ENCODE assay signal across 9 mouse cellular contexts in genomic region chr11:72066330-72066729, GRCm38 (mm10). TPM values are rescaled to one million over a fixed set of nuclear protein-coding genes. Genes with fewer than 3 reads are reported as not detected.
DNase-seq lines count a peak whose midpoint lies in the region; ATAC-seq and TF ChIP-seq lines count a peak whose summit lies in the region.
"Had no signal": no experiment of that assay in that cellular context is flagged by ENCODE, and none has a peak within 500 bp of the region (broad histone marks: within the 10 kb centered on the region; RNA-seq: fewer than 3 reads in every experiment).

No protein-coding gene starts in this region.

- H3K27ac ChIP-seq in hindbrain, embryonic 11.5 days (ENCODE audit: low read depth, low read length), result no peak overlapping the region
- H3K27ac ChIP-seq in hindbrain, embryonic 16.5 days (ENCODE audit: low read depth, low read length), result no peak overlapping the region
- H3K27ac ChIP-seq in limb, embryonic 10.5 days, result no peak overlapping the region
- H3K27ac ChIP-seq: liver, embryonic 15.5 days had no signal

- no peak overlapping the region for H3K9ac ChIP-seq in hindbrain, embryonic 11.5 days (ENCODE audit: low read depth, low read length)
- no peak overlapping the region for H3K9ac ChIP-seq in hindbrain, embryonic 16.5 days (ENCODE audit: low read depth, low read length)
- H3K9ac ChIP-seq: liver, embryonic 15.5 days had no signal

- no peaks in the 10 kb centered on the region for H3K27me3 ChIP-seq in hindbrain, embryonic 11.5 days (ENCODE audit: control insufficient read depth, insufficient read depth, low read length)
- H3K27me3 ChIP-seq in hindbrain, embryonic 16.5 days (replicated peaks; ENCODE audit: control insufficient read depth, insufficient read depth, low read length), result no peaks in the 10 kb centered on the region
- peaks cover 29% of the 10 kb centered on the region for H3K27me3 ChIP-seq in E14TG2a.4 (ENCODE audit: insufficient read depth, low read length)
- 0 out of 2 replicates have a peak, but pooled peaks cover 1% of the 10 kb centered on the region for H3K27me3 ChIP-seq in limb, embryonic 10.5 days (ENCODE audit: low read depth, poor library complexity, severe bottlenecking)
- H3K27me3 ChIP-seq: liver, embryonic 15.5 days had no signal

- H3K4me2 ChIP-seq in hindbrain, embryonic 11.5 days (replicated peaks; ENCODE audit: low read depth, low read length), result no peak overlapping the region
- no peak overlapping the region for H3K4me2 ChIP-seq in hindbrain, embryonic 16.5 days (ENCODE audit: low read length)
- H3K4me2 ChIP-seq: liver, embryonic 15.5 days had no signal

- WGBS in hindbrain, embryonic 11.5 days, result 36% methylated on average over 6 of the region's 6 CpGs
- WGBS in hindbrain, embryonic 16.5 days, result 40% methylated on average over 6 of the region's 6 CpGs
- WGBS in limb, embryonic 10.5 days, result 37% methylated on average over 6 of the region's 6 CpGs

- no peaks in the 10 kb centered on the region for H3K4me1 ChIP-seq in hindbrain, embryonic 11.5 days (replicated peaks; ENCODE audit: control insufficient read depth, insufficient read depth, low read length)
- H3K4me1 ChIP-seq in hindbrain, embryonic 16.5 days (ENCODE audit: control insufficient read depth, insufficient read depth, low read depth, low read length), result peaks cover 2% of the 10 kb centered on the region; the same call in 1 of the 2 replicates
- H3K4me1 ChIP-seq in E14TG2a.4 (replicated peaks; ENCODE audit: low read depth, low read length), result peaks cover 7% of the 10 kb centered on the region
- H3K4me1 ChIP-seq in limb, embryonic 10.5 days, result no peaks in the 10 kb centered on the region
- H3K4me1 ChIP-seq: liver, embryonic 15.5 days had no signal

- peak; percentile 88 for TF ChIP-seq CTCF in E14TG2a.4 (conservative IDR thresholded peaks at IDR 0.05; ENCODE audit: low read length)

- H3K9me3 ChIP-seq in hindbrain, embryonic 11.5 days (ENCODE audit: control insufficient read depth, low read length), result no peaks in the 10 kb centered on the region
- H3K9me3 ChIP-seq in hindbrain, embryonic 16.5 days (ENCODE audit: control insufficient read depth, low read length), result peaks cover 15% of the 10 kb centered on the region
- H3K9me3 ChIP-seq in E14TG2a.4 (ENCODE audit: low read length), result peaks cover 6% of the 10 kb centered on the region; the same call in 1 of the 2 replicates
- H3K9me3 ChIP-seq in limb, embryonic 10.5 days (replicated peaks), result no peaks in the 10 kb centered on the region; the same call in 1 of the 2 replicates
- H3K9me3 ChIP-seq: liver, embryonic 15.5 days had no signal

- H3K4me3 ChIP-seq in hindbrain, embryonic 11.5 days (ENCODE audit: low read depth, low read length), result no peak overlapping the region
- H3K4me3 ChIP-seq in hindbrain, embryonic 16.5 days (ENCODE audit: low read length), result no peak overlapping the region
- H3K4me3 ChIP-seq in E14TG2a.4 (replicated peaks; ENCODE audit: low read length), result no peak overlapping the region
- no peak overlapping the region for H3K4me3 ChIP-seq in limb, embryonic 10.5 days
- H3K4me3 ChIP-seq: liver, embryonic 15.5 days had no signal

- no peaks in the 10 kb centered on the region for H3K36me3 ChIP-seq in hindbrain, embryonic 11.5 days (ENCODE audit: control insufficient read depth, insufficient read depth, low read length)
- H3K36me3 ChIP-seq in hindbrain, embryonic 16.5 days (ENCODE audit: control insufficient read depth, insufficient read depth, low read length), result peaks cover 16% of the 10 kb centered on the region
- no peaks in the 10 kb centered on the region for H3K36me3 ChIP-seq in E14TG2a.4 (ENCODE audit: insufficient read depth, low read length)
- no peaks in the 10 kb centered on the region for H3K36me3 ChIP-seq in limb, embryonic 10.5 days
- H3K36me3 ChIP-seq: liver, embryonic 15.5 days had no signal

- peak; percentile 50 for DNase-seq in hindbrain, embryonic 11.5 days (ENCODE audit: low spot score)
- peak; percentile 67 to 74 for DNase-seq in cerebellum, postnatal 14 days
- DNase-seq in limb, embryonic 10.5 days (ENCODE audit: low spot score), result peak; percentile 51
- DNase-seq in natural killer cell, adult 2 months (ENCODE audit: low spot score in 2 of 2), result no peak
- DNase-seq in ovary, postnatal 14 days (ENCODE audit: low spot score), result no peak
- no peak for DNase-seq in heart, adult 11 months

- ATAC-seq in hindbrain, embryonic 11.5 days (ENCODE audit: low FRiP score), result no peak
- no peak for ATAC-seq in hindbrain, embryonic 16.5 days

RNA-seq across cellular contexts. Expression of gene Pimreg, which starts 24.5 kb away (rescaled TPM):
- 158 and 171 TPM in 2 replicates for polyA plus RNA-seq in hindbrain, embryonic 11.5 days (2014; fragmentation: Nextera tagmentation; extraction: Ambion mirVana)
- 33.5 and 38.5 TPM in 2 replicates for polyA plus RNA-seq in hindbrain, embryonic 16.5 days (2015; fragmentation: Nextera tagmentation; extraction: Ambion mirVana)
- polyA plus RNA-seq in limb, embryonic 10.5 days (2016; fragmentation: Nextera tagmentation; extraction: Ambion mirVana), result 192 and 213 TPM in 2 replicates

RNA-seq across cellular contexts. Expression of gene Aipl1, which starts 29.0 kb away (rescaled TPM):
- not detected in 2 replicates for polyA plus RNA-seq in hindbrain, embryonic 11.5 days (2014; fragmentation: Nextera tagmentation; extraction: Ambion mirVana)
- 0.27 and 0.41 TPM in 2 replicates for polyA plus RNA-seq in hindbrain, embryonic 16.5 days (2015; fragmentation: Nextera tagmentation; extraction: Ambion mirVana)
- polyA plus RNA-seq in limb, embryonic 10.5 days (2016; fragmentation: Nextera tagmentation; extraction: Ambion mirVana), result 0.33 and 0.39 TPM in 2 replicates

Comparison
In these comparisons a context has a peak if more than half of its experiments do, and no peak if none do; other contexts are left out.
1. DNase-seq: peak in hindbrain, embryonic 11.5 days (single experiment), cerebellum, postnatal 14 days (2 of 2) and limb, embryonic 10.5 days (single experiment); none in natural killer cell, adult 2 months (0 of 2), ovary, postnatal 14 days (single experiment) and heart, adult 11 months (single experiment).